Mouse (Mus musculus) E14TG2a.4 (cell line): ENCODE data around the gene Cadm1.

ENCODE experiments used
- CTCF ChIP-seq: conservative IDR thresholded peaks from 2 replicates; pipeline ENCODE4 v1.5.1; 2014; ENCODE audit warnings: low read length
- NANOG ChIP-seq: IDR thresholded peaks from 2 replicates; pipeline ENCODE4 v1.6.1; 2014; ENCODE audit warnings: borderline replicate concordance, low read length, mixed read lengths

- TF ChIP-seq CTCF (no peak), NANOG (no peak)
Measured at GRCm38 (mm10) chr9:47499761-47500160, 30.2 kb upstream of the Cadm1 start.
